ENCODE assay signal across 8 mouse cellular contexts in genomic region chr17:31931499-31931898, GRCm38 (mm10).
DNase-seq lines count a peak whose midpoint lies in the region; ATAC-seq and TF ChIP-seq lines count a peak whose summit lies in the region.

No protein-coding gene starts in this region.

- TF ChIP-seq POLR2A in liver, adult 2 months (IDR thresholded peaks at IDR 0.05; ENCODE audit: extremely low read depth, insufficient read depth, low read length) = no peak
- TF ChIP-seq POLR2A in small intestine, adult 2 months (IDR thresholded peaks at IDR 0.05; ENCODE audit: low read depth, low read length) = no peak

- H3K27ac ChIP-seq in liver, adult 2 months (replicated peaks; ENCODE audit: insufficient read depth, low read depth, low read length) = peak overlapping the region; percentile 59
- H3K27ac ChIP-seq in liver, embryonic 11.5 days (ENCODE audit: low read depth, low read length) = no peak overlapping the region
- H3K27ac ChIP-seq in heart, embryonic 11.5 days (ENCODE audit: low read depth, low read length) = peak overlapping the region; percentile 73
- H3K27ac ChIP-seq in small intestine, adult 2 months (ENCODE audit: insufficient read depth, low read depth, low read length) = peak overlapping the region; percentile 44

- H3K4me3 ChIP-seq in liver, adult 2 months (ENCODE audit: insufficient read depth, low read depth, low read length) = no peak overlapping the region
- H3K4me3 ChIP-seq in liver, embryonic 11.5 days (ENCODE audit: low read depth, low read length) = no peak overlapping the region
- H3K4me3 ChIP-seq in heart, embryonic 11.5 days (ENCODE audit: low read depth, low read length) = no peak overlapping the region
- H3K4me3 ChIP-seq in small intestine, adult 2 months (ENCODE audit: low read depth, low read length) = no peak overlapping the region

- peak overlapping the region; percentile 8 for H3K9ac ChIP-seq in liver, adult 2 months (ENCODE audit: low read depth, low read length)
- H3K9ac ChIP-seq in liver, embryonic 11.5 days (ENCODE audit: low read depth, low read length) = no peak overlapping the region
- H3K9ac ChIP-seq in heart, embryonic 11.5 days (ENCODE audit: low read depth, low read length) = peak overlapping the region; percentile 58

- no peaks in the 10 kb centered on the region for H3K79me2 ChIP-seq in liver, adult 2 months (ENCODE audit: control insufficient read depth, insufficient read depth, low read length)

- 7% methylated on average over 7 of the region's 7 CpGs for WGBS in liver, adult 2 months
- WGBS in liver, embryonic 11.5 days = 70% methylated on average over 7 of the region's 7 CpGs
- WGBS in heart, embryonic 11.5 days (ENCODE audit: insufficient replicate concordance) = 58% methylated on average over 7 of the region's 7 CpGs
- WGBS in small intestine, adult 2 months = 49% methylated on average over 7 of the region's 7 CpGs

- H3K4me2 ChIP-seq in liver, embryonic 11.5 days = no peak overlapping the region
- no peak overlapping the region for H3K4me2 ChIP-seq in heart, embryonic 11.5 days

- H3K27me3 ChIP-seq in liver, adult 2 months (ENCODE audit: control insufficient read depth, insufficient read depth, low read length) = no peaks in the 10 kb centered on the region
- H3K27me3 ChIP-seq in liver, embryonic 11.5 days (replicated peaks; ENCODE audit: control insufficient read depth, insufficient read depth, low read length) = no peaks in the 10 kb centered on the region
- no peaks in the 10 kb centered on the region for H3K27me3 ChIP-seq in heart, embryonic 11.5 days (ENCODE audit: control insufficient read depth, insufficient read depth, low read length)
- no peaks in the 10 kb centered on the region for H3K27me3 ChIP-seq in small intestine, adult 2 months (ENCODE audit: control insufficient read depth, insufficient read depth, low read length)

- no peak for ATAC-seq in liver, embryonic 11.5 days (replicated peaks; ENCODE audit: low FRiP score)
- ATAC-seq in heart, embryonic 11.5 days (replicated peaks; ENCODE audit: insufficient number of reproducible peaks, low FRiP score, low TSS enrichment) = peak; percentile 37; the same call in 1 of the 2 replicates
- ATAC-seq in cerebellum, adult (ENCODE audit: insufficient number of reproducible peaks, low FRiP score, low TSS enrichment) = no peak

- H3K4me1 ChIP-seq in liver, adult 2 months (ENCODE audit: control insufficient read depth, insufficient read depth, low read length) = peaks cover 25% of the 10 kb centered on the region
- H3K4me1 ChIP-seq in liver, embryonic 11.5 days (replicated peaks; ENCODE audit: control insufficient read depth, insufficient read depth, low read length) = peaks cover 8% of the 10 kb centered on the region; the same call in 1 of the 2 replicates
- peaks cover 21% of the 10 kb centered on the region for H3K4me1 ChIP-seq in heart, embryonic 11.5 days (ENCODE audit: control insufficient read depth, insufficient read depth, low read length)
- H3K4me1 ChIP-seq in small intestine, adult 2 months (ENCODE audit: control insufficient read depth, insufficient read depth, insufficient read length, low read length) = peaks cover 7% of the 10 kb centered on the region

- no peaks in the 10 kb centered on the region for H3K9me3 ChIP-seq in liver, embryonic 11.5 days (ENCODE audit: control insufficient read depth, low read length)
- H3K9me3 ChIP-seq in heart, embryonic 11.5 days (replicated peaks; ENCODE audit: control insufficient read depth, low read length) = no peaks in the 10 kb centered on the region

- no peaks in the 10 kb centered on the region for H3K36me3 ChIP-seq in liver, adult 2 months (ENCODE audit: control insufficient read depth, insufficient read depth, low read length)
- no peaks in the 10 kb centered on the region for H3K36me3 ChIP-seq in liver, embryonic 11.5 days (ENCODE audit: control insufficient read depth, insufficient read depth, low read length)
- H3K36me3 ChIP-seq in heart, embryonic 11.5 days (ENCODE audit: control insufficient read depth, insufficient read depth, low read length) = no peaks in the 10 kb centered on the region
- H3K36me3 ChIP-seq in small intestine, adult 2 months (ENCODE audit: control insufficient read depth, insufficient read depth, low read length) = no peaks in the 10 kb centered on the region

- peak; percentile 48 for DNase-seq in liver, adult 2 months (ENCODE audit: extremely low read depth, low read depth, low spot score)
- DNase-seq in liver, embryonic 11.5 days (ENCODE audit: low spot score) = no peak
- DNase-seq in kidney, postnatal 10 days = peak; percentile 58
- DNase-seq in spleen, adult 18-20 months = no peak
- DNase-seq in layer of hippocampus, adult 9-10 months (ENCODE audit: low spot score) = no peak

- TF ChIP-seq CTCF in liver, adult 2 months (IDR thresholded peaks at IDR 0.05; ENCODE audit: low read depth, low read length) = no peak
- no peak for TF ChIP-seq CTCF in small intestine, adult 2 months (IDR thresholded peaks at IDR 0.05; ENCODE audit: extremely low read depth, insufficient read length, insufficient replicate concordance, low read depth, low read length)

Comparison
In these comparisons a context has a peak if more than half of its experiments do, and no peak if none do; other contexts are left out.
1. DNase-seq: peak in liver, adult 2 months (single experiment) and kidney, postnatal 10 days (single experiment); none in liver, embryonic 11.5 days (single experiment), spleen, adult 18-20 months (0 of 2) and layer of hippocampus, adult 9-10 months (single experiment).